Mouse (Mus musculus) liver, postnatal 0 days (tissue): ENCODE results near the gene Plcb3.

ENCODE experiments used
- CTCF ChIP-seq: sonication (generic); IDR thresholded peaks from 2 replicates; pipeline ENCODE4 v1.5.1; 2016; ENCODE audit warnings: antibody characterized with exemption, low read depth
- EP300 ChIP-seq: IDR thresholded peaks from 2 replicates; pipeline ENCODE4 v1.6.1; 2016; ENCODE audit warnings: antibody characterized with exemption, low read depth, mild to moderate bottlenecking

GRCm38 (mm10) chr19:6985951-6986708, 9.9 kb upstream of the Plcb3 start:
- TF ChIP-seq CTCF (no peak), EP300 (peak; percentile 70)
